Mouse (Mus musculus) kidney, adult 18-20 months (tissue): ENCODE data around the gene Gm49354.
"Not testable (repeated sequence)": the region's sequence is repeated elsewhere in the genome, so short reads cannot be mapped to it uniquely, and the experiment has no call there.

ENCODE experiments used
- DNase-seq: peaks from one replicate; pipeline ENCODE4 v3.0.0; 2021

The Gm49354 gene

DNA sequence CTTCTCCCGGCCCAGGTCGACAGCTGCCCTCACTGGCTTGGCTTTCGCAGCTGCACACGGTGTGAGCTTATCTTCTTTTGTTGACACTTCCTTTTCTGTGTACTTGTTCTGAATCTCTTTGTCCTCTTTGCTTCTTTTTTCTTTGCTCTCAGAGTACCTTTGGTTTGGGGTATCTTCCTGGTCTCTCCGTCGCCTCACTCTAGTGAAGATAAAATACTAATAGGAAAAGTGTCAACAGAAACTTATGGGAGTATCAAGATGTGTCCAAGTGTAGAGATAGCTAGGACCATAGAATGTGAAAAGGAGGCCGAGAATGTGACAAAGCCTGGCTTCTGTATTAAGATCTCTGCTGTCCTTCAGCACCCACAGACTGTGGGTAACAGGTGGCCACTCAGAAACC, at the start of gene Gm49354:
Gene Gm49354 (minus strand): TSS at position 101 of the 400 bp plus-strand sequence.
- DNase-seq: no peak

DNA sequence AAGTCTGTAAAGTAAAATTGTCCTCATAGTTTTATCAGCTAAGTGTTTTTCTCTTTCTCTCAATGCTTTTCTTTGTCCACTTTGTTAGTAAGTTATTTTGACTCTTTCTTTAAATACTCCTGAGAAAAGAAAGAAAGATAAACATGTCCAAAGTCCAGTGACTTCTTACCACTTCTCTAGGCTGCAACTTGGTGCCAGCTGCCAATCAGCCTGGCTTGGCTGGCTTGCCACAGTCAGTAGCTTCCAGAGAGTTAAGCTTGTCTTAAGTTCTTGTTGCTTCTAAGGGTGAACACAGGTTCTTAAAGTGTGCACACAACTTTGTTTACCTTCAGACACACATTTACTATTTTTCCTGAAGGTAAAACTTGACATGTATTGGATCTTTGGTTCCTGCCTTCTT, 43.9 kb upstream of the Gm49354 start:
- peak; percentile 21 for DNase-seq

DNA sequence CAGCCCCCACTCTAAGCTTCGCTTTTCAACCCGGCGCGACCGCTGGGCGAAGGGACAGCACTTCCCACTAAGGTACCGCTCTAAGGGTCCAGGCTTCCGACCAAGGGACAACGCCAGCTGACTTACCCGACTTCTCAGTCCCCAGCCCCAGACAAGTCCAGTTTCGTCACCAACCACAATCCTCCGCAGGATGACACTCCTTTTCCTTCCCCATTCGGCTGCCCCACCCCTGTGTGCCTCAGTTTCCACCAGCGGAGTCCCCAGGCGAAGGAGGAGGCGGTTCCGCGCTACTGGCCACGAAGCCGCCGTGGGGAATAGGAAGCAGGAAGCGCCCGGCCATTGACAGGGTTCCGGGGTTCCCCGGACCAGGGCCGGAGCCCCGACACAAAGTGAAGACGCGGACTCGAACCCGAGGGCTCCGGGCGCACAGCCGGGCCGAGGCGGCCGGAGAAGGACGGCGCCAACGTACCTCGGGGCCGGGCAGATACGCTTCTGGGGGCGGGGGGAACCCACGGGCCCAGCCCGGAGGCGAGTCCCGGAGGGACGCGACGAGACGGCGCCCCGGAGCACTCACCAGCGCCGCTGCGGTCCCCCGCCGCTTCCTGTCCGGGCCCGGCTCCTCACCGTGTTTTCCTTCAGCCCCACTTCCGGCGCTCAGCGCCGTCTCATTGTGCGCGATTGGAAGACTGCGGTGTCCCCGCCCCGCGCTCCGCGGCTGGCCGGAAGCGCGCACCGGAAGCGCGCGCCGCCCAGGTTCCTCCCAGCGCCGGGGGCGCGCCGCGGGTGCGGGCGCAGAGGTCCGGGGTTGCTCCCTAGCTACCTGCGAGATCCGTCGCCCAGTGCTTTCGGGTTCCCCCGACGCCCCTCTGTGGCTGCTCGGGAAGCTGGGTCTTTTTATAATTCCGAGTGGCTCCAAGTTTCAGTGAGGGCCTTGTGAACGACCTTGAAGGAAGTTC, 40.7 kb upstream of the Gm49354 start, which contains the start of gene Tut7:
Gene Tut7 (minus strand): TSS at position 641 of the 956 bp plus-strand sequence.
- peak; percentile 92 for DNase-seq

DNA sequence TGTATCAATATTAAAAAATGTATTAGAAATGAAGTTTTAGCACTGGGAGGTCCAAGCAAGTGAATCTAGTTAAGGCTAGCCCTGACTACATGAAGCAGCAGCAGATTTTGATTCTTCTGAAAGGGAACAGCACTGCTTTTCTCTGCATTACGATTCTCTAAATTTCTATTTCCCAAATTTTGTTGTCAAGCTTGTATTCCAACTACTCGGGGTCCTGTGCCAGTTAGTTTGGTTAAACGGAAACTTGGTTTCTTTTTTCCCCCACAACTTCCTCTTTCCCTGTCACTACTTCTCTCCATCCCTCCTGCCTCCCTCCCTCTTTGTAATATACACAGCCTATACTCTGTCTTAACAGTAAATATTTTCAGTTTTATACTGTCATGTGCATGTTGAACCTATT, 38.8 kb upstream of the Gm49354 start:
- DNase-seq: no peak

DNA sequence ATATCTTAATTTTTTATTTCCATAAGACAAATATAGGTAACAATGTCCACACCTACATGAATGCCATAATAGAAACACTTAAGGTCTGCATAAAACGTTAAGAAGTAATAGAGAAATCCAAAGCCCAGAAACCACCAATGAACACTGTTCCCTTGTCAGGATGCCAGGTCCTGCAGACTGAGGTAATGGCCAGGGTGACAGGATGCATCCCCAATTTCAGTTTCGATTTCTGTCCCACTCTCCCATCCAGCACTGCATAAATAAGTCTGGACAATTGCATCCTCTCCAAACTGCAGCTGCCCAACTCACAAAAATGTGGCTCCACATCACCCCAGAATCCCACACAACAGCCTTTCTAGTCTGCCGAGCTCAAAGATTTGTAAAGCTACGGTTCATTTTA, 38.1 kb upstream of the Gm49354 start:
- peak; percentile 16 for DNase-seq

DNA sequence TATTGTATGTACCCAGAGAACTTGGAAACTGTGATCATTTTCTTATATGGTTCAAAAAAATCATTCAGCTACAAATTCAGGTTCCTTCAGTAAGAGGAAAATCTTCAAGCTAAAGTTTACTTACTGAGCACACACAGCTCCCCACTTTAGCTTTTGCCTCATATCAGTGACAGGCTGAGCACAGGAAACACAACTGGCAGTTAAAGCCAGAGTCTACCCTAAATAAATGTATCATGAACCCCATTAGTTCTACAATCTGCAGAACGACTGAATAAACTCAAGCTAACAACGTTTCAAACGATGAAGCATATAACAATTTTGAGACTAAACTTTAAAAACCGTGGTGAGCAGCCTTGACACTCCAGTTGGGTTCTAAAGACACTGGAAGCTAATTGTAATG, 35.3 kb upstream of the Gm49354 start:
- no peak for DNase-seq

DNA sequence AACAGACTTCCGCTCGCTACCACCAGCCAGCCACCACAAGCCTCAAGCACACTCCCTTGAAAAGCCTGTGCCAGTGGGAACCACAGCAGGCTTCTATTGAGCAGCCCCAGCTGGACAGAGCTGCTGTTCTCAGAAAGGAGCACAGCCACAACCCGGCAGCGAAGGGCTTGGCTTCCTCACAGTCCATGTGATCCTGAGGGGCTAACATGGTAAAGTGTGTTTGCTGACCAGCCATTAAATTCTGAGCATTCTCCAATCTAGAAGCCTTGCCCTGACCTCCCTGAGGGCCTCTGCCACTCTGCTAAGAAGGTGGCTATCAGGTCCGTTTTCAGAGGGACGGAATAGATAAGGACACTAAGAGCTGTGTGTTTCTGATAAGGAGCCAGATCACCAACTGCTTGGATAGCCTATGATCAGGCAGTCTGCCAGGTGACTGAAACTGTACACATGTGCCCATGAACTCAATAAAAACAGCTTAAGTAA, 32.1 kb upstream of the Gm49354 start:
- no peak for DNase-seq

DNA sequence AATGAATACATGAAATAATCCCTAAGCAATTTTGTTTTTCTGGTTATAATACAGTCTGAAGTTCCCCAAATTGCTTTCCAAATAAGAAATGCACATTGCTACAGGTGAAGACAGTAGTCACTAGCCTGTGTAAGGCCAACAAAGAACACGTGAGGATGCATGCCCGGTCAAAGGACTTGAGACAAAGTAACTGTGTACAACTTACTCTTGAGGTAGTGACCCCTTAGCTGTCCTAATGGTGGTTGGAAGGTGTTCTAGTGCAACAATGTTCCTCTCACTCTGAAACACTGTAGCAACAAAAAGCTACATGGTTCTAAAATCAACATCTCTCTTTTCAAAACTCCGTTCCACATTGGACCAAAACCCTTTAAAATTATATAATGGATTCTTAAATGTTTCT, 29.5 kb upstream of the Gm49354 start:
- DNase-seq: no peak

DNA sequence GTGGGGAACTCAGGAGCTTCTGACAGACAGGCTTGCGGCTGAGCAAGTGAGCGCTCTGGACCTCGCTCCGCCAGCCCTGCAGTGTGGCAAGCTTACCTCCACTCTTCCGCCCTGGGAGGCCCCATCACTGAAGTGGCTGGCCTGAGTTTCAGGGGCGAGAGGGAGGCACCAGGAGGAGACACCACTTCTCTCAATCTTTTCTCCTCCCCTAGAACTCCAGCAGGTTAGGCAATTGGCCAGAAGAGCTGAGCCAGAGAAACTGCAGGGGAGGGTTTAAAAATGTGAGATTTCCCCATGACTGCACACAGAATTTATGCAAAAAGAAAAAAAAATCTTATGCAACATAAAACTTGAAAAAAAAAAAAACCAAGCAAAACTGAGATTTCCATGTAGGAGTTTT, 19.0 kb upstream of the Gm49354 start:
- DNase-seq: peak; percentile 9

DNA sequence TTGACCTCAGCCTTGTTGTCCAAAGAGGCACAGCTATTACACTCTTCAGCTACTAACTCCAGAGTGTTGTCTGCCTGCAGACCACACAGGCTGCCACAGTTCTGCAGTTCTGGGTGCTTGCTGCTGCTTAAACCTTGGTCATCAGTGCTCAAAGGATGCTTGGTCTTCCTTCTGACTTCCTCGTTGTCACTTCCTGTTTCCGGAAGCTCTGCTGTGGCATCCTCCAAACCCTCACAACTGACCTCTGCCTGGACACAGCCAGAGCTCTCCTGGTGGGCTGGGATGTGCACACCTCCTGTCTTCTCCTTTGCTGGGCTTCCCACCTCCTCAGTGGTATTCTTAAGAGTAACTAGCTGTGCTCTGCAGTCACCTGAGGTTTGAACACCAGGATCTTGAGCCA, 18.0 kb upstream of the Gm49354 start:
- DNase-seq: no peak

DNA sequence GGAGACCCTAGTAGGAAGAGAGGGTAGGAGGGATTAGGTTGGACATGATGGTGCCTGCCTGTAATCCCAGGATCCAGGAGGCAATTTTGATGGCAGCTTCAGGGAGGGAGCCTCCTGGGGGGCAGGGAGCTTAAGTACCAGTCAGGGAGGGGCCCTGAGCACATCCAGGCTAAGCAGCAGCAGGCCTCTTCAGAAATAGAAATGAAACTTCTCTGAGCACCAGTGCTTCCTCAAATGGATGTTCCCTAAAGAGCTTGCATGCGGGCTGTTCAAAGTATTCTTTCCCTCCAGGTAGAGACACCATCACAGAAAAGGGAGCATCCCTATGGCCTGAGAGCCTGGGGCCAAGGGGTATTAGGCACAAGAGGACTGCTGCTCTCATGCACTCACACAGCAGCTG, 16.3 kb upstream of the Gm49354 start:
- no peak for DNase-seq

DNA sequence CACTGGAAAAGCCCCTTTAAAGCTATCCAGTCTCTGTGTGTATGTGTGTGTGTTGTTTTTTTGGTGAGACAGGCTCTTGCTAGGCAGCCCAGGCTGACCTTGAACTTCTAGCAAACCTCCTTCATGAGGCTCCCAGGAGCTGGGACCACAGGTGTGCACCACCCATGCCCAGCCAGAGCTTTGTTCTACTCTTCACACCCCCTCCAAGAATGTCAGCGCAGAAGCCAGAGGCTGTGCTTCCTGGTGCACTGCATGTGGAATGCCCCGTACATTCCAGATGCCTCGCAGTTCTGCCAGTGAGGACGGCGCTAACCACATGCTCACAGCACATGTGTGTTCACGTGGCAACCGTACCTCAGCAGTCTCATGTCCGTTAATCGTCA, 14.4 kb upstream of the Gm49354 start:
- no peak for DNase-seq

DNA sequence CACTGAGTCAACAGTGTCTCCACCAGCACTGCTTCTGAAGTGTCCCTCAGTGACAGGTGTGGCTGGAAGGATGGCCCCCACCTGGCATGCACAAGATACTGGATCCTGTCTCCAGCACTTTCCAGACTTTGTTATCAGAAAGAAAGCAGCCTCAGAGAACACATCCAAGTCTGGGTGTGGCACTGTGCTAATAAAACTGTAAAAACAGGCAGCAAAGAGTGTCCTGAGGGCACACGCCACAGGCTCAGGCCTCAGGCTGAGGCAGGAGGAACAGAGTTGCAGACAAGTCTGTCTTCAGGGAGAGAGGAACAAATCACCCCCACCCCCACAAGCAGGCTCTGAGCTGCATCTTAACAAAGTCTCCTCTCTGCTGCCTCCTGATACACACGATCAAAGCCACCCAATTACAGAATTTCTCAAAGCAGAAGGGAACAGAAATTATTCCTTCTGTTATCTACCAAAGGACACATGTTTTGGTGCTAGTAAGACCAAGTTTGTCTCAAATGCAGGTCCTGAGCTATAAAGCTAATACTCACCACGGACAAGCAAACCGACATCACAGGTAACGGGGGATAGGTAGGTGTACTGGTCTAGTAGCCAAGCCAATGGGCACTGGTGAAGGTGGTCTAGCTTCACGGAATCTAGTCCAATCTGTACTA, 13.9 kb upstream of the Gm49354 start:
- no peak for DNase-seq

DNA sequence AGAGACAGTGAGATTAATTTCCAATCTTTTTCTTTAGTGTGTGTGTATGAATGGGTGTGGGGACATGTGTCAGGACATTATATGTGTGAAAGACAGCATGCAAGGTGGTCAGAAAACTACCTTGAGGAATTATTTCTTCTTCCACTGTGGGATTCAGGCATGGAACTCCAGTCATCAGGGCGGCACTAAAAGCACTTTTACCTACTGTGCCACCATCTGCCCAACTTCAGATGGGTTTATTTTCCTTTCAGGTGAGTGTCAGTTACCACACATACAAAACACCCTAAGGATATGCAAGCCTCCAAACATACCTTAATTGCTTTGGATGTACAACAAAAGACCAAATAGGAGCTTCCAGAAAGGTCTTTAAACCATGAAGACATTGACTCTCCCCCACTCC, 12.7 kb upstream of the Gm49354 start:
- no peak for DNase-seq

DNA sequence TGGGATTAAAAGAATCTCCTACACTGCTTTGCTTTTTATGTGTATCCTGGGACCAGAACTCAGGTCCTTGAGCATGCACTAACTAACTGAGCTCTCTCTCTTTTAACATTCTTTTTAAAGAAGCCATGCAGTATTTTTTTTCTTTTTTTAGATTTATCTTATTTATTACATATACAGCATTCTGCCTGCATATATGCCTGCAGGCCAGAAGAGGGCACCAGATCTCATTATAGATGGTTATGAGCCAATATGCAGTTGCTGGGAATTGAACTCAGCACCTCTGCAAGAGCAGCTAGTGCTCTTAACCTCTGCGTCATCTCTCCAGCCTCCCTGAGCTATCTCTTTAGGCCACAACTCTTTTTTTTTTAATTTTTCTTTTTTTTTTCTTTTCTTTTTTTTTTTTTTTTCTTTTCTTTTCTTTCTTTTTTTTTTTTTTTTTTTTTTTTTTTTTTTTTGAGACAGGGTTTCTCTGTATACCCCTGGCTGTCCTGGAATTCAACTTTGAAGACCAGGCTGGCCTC, 2.2 kb downstream of the Gm49354 start:
- not testable (repeated sequence) for DNase-seq

DNA sequence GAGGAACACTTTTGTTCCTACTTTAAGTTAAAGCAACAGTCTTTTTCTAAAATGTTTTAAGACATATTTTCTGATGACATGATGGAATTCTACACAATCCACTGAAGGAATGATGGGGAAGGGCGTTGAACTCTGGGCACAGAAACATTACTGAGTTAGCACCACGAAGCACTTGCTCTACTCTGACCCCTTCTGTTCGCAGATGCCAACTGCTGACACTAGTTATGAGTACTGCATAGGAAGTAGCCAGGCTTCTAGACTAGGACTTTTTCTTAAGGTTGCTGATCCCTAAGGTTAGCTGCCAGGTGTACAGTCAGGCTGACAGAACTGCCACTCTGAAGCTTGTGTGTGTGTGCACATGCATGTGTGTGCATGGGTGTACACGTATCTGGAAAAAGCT, 2.8 kb downstream of the Gm49354 start:
- peak; percentile 13 for DNase-seq

DNA sequence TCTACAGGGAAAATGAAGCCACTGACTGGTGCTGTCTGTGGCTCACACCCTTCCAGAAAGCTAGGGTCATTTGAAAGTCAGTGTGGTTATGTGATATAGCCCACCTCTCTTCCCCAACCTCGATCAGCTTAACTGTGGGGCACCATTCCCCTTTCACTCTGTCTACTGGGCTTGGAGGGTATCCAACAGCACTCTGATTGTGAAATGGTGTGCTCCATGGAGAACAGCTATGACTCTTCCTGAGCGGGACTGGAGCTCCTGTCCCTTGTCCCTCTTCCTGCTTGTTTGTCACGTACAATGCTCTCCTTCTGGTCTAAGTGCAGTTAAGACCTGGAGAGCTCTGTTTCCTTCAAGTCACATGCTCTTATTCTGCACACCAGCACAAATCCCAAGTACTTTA, 6.9 kb downstream of the Gm49354 start:
- DNase-seq: no peak

DNA sequence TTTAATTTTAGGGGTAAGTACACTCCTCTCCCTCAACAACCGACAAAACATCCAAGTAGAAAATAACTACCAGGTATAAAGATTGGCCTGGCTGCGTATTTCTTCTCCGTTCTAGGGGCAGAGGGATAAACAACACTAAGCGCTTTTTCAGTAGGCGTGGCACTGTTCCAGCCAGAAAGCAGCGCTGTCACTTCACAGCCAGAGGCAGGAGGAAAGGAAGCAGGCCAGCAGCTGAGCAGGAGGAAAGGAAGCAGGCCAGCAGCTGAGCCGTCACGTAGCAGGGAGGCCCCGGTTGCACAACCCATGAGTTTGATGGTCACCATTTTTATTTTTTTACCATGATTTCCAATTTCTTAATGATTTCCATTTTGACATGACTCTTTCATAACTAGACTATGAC, 10.8 kb downstream of the Gm49354 start:
- DNase-seq: peak; percentile 70

DNA sequence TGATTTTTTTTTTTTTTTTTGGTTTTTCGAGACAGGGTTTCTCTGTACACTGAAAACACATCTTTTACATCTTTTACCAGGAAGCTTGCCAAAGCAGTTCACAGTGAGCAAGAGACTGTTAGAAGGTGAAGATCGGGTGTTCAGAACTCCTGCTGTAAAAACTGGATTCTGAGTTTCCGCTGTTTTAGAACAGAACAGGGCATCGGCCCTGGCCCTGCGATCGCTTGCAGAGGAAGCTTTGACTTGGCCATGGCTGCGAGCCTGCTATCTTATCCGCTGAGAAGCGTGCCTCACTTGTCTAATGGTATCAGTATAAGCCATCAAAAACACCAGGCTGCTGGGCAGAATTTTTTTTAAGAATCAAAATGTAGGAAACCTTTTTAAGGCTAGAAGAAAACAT, 11.2 kb downstream of the Gm49354 start:
- DNase-seq: no peak

DNA sequence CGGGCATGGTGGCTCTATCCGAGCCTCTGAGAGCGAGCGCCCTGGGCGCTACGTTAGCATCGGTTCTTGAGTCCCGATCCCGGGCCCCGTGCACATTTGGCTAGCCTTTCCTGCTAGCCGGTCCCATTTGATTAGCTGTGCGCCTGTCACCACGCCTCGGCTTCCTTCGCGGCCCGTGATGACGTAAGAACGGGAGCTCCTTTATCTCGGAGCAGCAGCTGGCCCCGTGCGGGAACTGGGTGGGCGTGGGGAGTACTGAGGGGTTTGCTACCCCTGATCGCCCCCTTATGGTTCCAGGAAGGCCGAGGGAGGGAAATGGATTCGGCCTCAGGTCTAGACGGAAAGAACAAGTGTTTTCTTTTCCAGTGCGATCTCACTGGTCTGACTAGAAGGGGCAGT, 11.9 kb downstream of the Gm49354 start:
- peak; percentile 84 for DNase-seq

DNA sequence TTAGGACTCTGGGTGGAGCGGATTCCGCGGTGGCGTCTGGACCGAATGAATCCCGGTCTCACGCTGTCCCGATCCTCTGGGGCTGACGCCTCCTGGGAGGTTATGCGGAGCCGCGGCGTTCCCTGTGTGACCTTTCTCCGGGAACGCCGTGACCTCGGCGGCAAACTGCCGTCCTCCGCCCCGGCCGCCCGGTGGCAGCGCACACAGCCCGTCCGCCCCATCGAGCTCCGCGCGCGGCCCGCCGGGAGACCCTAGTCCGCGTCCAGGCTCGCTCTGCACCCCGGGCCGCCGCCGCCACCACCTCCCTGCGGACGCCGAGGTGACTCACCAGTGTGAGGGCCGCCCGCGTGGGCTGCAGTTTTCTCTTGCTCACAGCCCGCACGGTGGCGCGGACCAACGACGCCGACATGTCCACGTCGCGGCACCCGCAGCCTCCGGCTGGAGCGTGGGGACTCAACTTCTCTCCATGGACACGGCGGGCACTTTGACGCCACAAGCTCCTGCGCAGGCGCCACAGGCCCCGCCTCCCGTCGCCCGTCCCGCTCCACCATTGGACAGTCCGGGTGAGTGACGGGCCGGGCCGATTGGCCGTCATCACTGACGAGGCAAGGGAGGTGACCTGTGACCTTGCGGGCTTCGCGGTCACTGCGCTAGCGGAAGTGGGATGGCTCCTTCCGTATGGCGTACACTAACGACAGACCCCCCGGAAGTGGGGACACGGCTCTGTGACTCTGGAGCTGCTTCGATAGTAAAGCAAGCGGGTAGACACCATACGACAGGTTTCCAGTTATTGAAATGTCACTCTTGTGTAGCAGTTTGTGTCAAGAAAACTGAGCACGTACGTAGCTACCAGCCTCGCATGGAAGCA, 12.5 kb downstream of the Gm49354 start, which contains the start of gene Isca1:
Gene Isca1 (minus strand): TSS at position 515 of the 868 bp plus-strand sequence.
- peak; percentile 99 for DNase-seq

DNA sequence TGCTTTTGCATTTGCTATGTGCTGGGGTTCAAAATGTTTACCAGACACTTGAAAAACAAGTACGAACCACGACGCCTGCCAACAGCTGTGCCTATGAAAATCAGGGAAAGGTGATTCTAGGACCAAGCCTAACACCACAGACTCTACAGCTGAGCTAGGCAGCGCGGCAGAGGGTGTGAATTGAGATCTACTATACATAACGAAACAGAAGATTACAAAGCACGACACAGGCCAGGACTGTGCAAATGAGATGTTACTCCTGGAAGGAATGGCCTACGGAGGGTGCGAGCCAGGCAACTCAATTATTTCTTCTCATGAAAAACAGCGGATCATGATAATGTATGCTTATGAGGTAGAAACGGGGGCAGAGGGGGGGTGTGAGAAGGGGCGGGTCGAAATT, 13.5 kb downstream of the Gm49354 start:
- peak; percentile 22 for DNase-seq
